Mouse (Mus musculus) neural tube, embryonic 12.5 days (tissue): ENCODE measurements around the gene Srsf3. TPM values are rescaled to one million over a fixed set of nuclear protein-coding genes. Genes with fewer than 3 reads are reported as not detected.
A peak's percentile ranks its signal among the peaks of the same experiment; 100 is the strongest.

Source experiments
- ATAC-seq: fragments of 200-750 bp; cut with Nextera tagmentation; 2 replicates; pipeline ENCODE4 v1.8.0; 2017; ENCODE audit warnings: low read depth, mild to moderate bottlenecking, moderate TSS enrichment, moderate library complexity; ENCODE audit not compliant: low FRiP score
- H3K27ac ChIP-seq: fragments of 300-500 bp; sonication (generic); 2 replicates; pipeline ENCODE4 v1.5.1; 2016
- H3K27me3 ChIP-seq: fragments of 300-500 bp; sonication (generic); replicated peaks from 2 replicates; pipeline ENCODE4 v1.6.1; 2016; ENCODE audit warnings: mild to moderate bottlenecking
- H3K36me3 ChIP-seq: fragments of 300-500 bp; sonication (generic); 2 replicates; pipeline ENCODE4 v1.6.1; 2016; ENCODE audit warnings: mild to moderate bottlenecking
- H3K4me1 ChIP-seq: fragments of 300-500 bp; sonication (generic); 2 replicates; pipeline ENCODE4 v1.6.1; 2016
- H3K4me2 ChIP-seq: fragments of 300-500 bp; sonication (generic); replicated peaks from 2 replicates; pipeline ENCODE4 v1.6.1; 2016; ENCODE audit warnings: mild to moderate bottlenecking
- H3K4me3 ChIP-seq: fragments of 300-500 bp; sonication (generic); 2 replicates; pipeline ENCODE4 v1.5.1; 2016
- H3K9ac ChIP-seq: fragments of 300-500 bp; sonication (generic); 2 replicates; pipeline ENCODE4 v1.6.1; 2016; ENCODE audit warnings: mild to moderate bottlenecking
- H3K9me3 ChIP-seq: fragments of 300-500 bp; sonication (generic); 2 replicates; pipeline ENCODE4 v1.6.1; 2016; ENCODE audit warnings: mild to moderate bottlenecking
- WGBS: fragments of 180-500 bp; shearing (Covaris S2); methylation state at CpG from one replicate; pipeline ENCODE4 v1.1.7; 2016; 5-methylcytosine and 5-hydroxymethylcytosine counted together
- polyA plus RNA-seq: library from polyadenylated mRNA; unstranded; fragments of >200 nt; fragmentation: Nextera tagmentation; extraction: Ambion mirVana; gene quantifications from 2 replicates; pipeline ENCODE4 v1.2.1, GENCODE M21; 2016

Srsf3 gene
- polyA plus RNA-seq, 1 experiment from 2014 or later: 642 TPM

DNA sequence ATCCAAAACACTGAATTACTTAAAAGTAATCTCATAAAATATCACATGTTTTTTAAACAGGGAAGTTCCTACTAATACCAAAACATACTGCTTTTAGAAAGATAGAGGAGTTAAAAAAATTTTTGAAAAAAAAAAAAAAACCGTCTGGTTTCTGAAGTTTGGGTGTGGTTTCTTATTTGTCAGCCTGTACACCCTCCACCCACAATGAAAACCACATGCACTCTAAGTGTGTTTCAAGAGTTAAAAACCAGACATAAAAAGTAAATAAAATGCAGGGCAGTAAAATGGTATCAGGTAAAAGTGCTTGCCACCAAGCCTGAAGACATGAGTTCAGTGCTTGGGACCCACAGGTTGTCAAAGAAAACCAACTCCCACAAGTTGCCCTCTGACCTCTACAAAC, 28.7 kb upstream of the Srsf3 start:
- Histone ChIP-seq H3K4me2 (no peak overlapping the region), H3K27ac (no peak overlapping the region), H3K9ac (no peak overlapping the region), H3K36me3 (peaks cover 23% of the 10 kb centered on the region), H3K9me3 (no peaks in the 10 kb centered on the region), H3K27me3 (no peaks in the 10 kb centered on the region), H3K4me1 (peaks cover 17% of the 10 kb centered on the region), H3K4me3 (no peak overlapping the region)
- ATAC-seq: no peak
- 79% methylated on average over 1 of the region's 1 CpGs for WGBS

DNA sequence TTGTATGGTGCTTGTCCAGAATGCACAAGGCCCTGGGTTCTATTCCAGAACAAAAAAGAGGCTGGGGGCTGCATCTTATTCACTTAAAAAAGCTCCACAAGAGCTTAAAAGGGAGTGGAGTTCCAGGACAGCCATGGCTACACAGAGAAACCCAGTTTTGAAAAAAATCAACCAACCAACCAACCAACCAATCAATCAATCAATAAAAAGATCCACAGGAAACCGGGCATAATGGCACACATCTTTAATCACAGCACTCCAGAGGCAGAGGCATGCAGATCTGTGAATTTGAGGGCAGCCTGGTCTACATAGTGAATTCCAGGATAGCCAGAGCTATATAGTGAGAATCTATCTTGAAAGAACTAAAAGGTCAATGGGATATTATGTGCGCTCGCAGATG, 27.4 kb upstream of the Srsf3 start:
- H3K9ac ChIP-seq: no peak overlapping the region
- H3K4me1 ChIP-seq: peaks cover 17% of the 10 kb centered on the region
- peaks cover 10% of the 10 kb centered on the region for H3K36me3 ChIP-seq
- no peaks in the 10 kb centered on the region for H3K9me3 ChIP-seq
- ATAC-seq: no peak
- no peaks in the 10 kb centered on the region for H3K27me3 ChIP-seq
- peak overlapping the region; percentile 76; the same call in 1 of the 2 replicates for H3K4me2 ChIP-seq
- WGBS: 93% methylated on average over 3 of the region's 3 CpGs
- H3K4me3 ChIP-seq: no peak overlapping the region
- H3K27ac ChIP-seq: no peak overlapping the region

DNA sequence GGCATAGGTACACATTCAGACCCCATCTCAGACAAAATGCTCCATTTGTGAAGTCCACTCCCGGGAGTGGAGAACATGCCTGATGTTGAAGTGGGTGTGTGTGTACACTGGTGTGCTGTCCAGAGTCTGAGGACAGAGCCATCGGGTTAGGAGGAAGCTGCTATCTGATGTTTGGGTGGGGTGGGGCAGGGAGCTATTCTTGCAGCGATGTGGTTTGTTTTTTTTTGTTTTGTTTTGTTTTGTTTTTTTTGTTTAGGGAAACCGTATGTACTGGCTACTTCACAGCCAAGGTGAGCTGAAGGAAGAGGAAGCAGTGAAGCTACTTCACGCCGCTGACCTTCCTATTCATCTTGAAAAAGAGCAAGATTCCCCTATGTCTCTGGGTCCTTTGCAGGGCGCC, 25.6 kb upstream of the Srsf3 start:
- WGBS: 13% methylated on average over 7 of the region's 7 CpGs
- no peaks in the 10 kb centered on the region for H3K36me3 ChIP-seq
- peak overlapping the region; percentile 95 for H3K4me3 ChIP-seq
- peak overlapping the region; percentile 97 for H3K9ac ChIP-seq
- H3K9me3 ChIP-seq: no peaks in the 10 kb centered on the region
- H3K4me1 ChIP-seq: peaks cover 17% of the 10 kb centered on the region
- no peak for ATAC-seq
- no peaks in the 10 kb centered on the region for H3K27me3 ChIP-seq
- peak overlapping the region; percentile 76 for H3K4me2 ChIP-seq
- H3K27ac ChIP-seq: no peak overlapping the region

DNA sequence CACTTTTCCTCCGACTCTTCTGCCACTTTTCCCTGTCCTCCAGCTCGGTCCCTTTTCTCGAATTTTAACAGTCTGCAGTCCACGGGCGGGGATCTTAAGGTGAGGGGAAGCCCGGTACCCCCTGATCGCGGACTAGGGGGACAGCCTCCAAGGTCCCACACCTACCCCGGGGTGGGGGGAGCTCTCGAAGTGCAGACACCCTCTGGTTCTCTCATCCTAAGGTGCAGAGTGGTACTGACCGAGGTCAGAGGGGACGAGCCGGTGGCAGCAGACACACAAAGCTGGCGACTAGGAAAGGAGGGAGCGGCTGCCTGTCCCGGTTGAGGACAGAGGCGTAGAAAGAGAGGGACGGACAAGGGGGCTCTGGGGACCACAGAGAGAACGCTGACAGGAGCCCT, 25.2 kb upstream of the Srsf3 start:
- Histone ChIP-seq H3K4me1 (peaks cover 17% of the 10 kb centered on the region), H3K27ac (peak overlapping the region; percentile 80), H3K4me3 (peak overlapping the region; percentile 95), H3K9me3 (no peaks in the 10 kb centered on the region), H3K4me2 (peak overlapping the region; percentile 76), H3K27me3 (no peaks in the 10 kb centered on the region), H3K9ac (peak overlapping the region; percentile 97), H3K36me3 (no peaks in the 10 kb centered on the region)
- whole genome bisulfite sequencing: under 1% methylated on average over 19 of the region's 19 CpGs
- peak; percentile 61; the same call in 1 of the 2 replicates for ATAC-seq

DNA sequence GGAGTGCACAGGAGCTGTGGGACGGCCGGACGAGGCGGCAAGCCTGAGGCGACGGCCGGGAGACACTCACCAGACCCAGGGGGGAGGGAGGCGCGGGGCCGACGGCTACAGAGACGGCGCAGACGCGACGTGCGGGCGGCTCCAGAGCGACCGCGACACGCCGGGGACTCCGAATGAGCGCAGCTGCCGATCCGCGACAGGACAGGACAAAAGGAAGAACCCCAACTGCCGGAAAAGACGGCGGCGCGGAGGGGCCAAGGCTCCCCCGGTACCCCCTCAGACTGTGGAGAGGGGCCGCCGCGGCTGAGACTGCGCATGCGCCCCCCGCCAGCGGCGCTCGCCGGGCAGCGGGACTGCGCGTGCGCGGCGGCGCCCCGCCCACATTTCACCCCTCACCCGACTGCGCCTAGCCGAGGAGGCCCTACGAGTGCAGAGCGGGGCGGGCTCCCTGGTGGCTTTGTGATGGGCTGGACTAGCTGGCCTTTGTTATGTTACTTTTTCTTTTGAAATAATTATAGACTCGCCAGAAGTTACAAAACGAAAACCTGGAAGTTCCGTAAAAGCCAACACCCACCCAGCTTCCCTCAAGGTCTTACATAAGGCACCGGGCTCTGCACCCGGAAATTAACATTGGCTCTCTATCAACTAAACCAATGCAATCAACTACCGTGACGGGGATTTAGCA, 24.6 kb upstream of the Srsf3 start, which contains the start of gene Stk38:
Gene Stk38, minus strand, starts transcription at position 355 of the 685 bp plus-strand sequence.
- H3K4me2 ChIP-seq: peak within 1 kb of the TSS; percentile 76
- H3K36me3 ChIP-seq: no peaks in the 10 kb centered on the region
- peak; percentile 92 for ATAC-seq
- peak within 1 kb of the TSS; percentile 97 for H3K9ac ChIP-seq
- H3K27me3 ChIP-seq: no peaks in the 10 kb centered on the region
- under 1% methylated on average over 63 of the region's 65 CpGs for WGBS
- H3K9me3 ChIP-seq: no peaks in the 10 kb centered on the region
- H3K4me1 ChIP-seq: peaks cover 17% of the 10 kb centered on the region
- H3K27ac ChIP-seq: peak within 1 kb of the TSS; percentile 80
- peak within 1 kb of the TSS; percentile 95 for H3K4me3 ChIP-seq

DNA sequence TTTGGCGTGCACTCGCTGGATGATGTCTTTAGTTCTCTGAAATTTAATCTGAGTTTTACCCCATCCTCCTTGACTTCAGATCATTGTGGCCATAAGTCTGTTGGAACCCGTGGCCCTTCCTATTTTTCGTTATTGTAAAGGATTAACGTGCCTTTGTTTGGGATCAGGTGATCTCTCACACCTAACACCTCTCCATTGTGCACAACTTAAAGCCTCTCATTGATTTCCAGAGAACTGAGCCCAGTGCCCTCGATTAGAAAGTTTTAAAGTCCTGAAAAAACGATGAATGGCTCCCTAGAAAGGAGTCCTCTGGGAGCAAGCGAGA, 24.1 kb upstream of the Srsf3 start:
- H3K9me3 ChIP-seq: no peaks in the 10 kb centered on the region
- peak overlapping the region; percentile 76 for H3K4me2 ChIP-seq
- H3K4me1 ChIP-seq: peaks cover 17% of the 10 kb centered on the region
- WGBS: 17% methylated on average over 8 of the region's 8 CpGs
- H3K27me3 ChIP-seq: no peaks in the 10 kb centered on the region
- ATAC-seq: no peak
- peak overlapping the region; percentile 97; the same call in 1 of the 2 replicates for H3K9ac ChIP-seq
- no peaks in the 10 kb centered on the region for H3K36me3 ChIP-seq
- H3K4me3 ChIP-seq: peak overlapping the region; percentile 95
- H3K27ac ChIP-seq: peak overlapping the region; percentile 80; the same call in 1 of the 2 replicates

DNA sequence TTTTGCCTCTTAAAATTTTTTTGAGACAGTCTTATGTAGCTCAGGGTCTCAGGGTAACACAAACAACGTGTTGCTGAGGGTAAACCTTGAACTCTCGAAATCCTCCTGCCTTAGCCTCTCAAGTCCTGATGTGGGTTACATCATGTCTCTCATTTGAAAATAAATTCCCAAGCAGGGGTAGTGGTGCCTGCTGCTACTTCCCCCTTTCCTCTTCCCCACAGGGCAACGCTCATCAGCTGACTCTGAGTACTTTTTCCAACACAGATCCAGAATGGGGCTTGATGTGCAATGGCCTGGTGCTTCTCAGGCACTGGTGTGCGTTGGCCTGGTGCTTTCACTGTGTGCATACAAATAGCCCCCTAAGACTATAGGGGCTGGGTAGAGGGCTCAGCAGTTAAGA, 23.2 kb upstream of the Srsf3 start:
- WGBS: 90% methylated on average over 4 of the region's 4 CpGs
- H3K4me1 ChIP-seq: peaks cover 17% of the 10 kb centered on the region
- H3K4me2 ChIP-seq: no peak overlapping the region
- no peak overlapping the region for H3K9ac ChIP-seq
- no peak overlapping the region for H3K27ac ChIP-seq
- H3K27me3 ChIP-seq: no peaks in the 10 kb centered on the region
- H3K4me3 ChIP-seq: no peak overlapping the region
- no peaks in the 10 kb centered on the region for H3K9me3 ChIP-seq
- H3K36me3 ChIP-seq: no peaks in the 10 kb centered on the region
- no peak for ATAC-seq

DNA sequence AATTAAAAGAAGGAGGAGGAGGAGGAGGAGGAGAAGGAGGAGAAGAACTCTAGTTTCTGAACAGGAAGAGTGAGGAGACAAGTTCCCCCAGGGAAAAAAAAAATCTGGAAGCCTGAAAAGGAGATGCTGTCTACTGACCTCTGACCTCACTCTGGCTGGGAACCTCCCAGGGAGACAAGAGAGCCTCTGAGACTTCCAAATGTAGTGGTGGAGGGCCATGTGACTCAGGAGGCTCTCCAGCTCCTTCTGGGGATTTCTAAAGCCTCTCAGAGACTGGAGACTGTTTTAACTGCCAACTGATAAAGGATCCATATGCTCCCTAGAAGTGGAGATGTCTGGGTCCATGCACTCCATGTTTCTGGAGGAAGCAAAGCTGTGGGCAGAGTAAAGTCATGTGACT, 18.2 kb upstream of the Srsf3 start:
- no peak for ATAC-seq
- Histone ChIP-seq H3K9ac (no peak overlapping the region), H3K9me3 (no peaks in the 10 kb centered on the region), H3K4me1 (no peaks in the 10 kb centered on the region), H3K4me2 (no peak overlapping the region), H3K36me3 (no peaks in the 10 kb centered on the region), H3K27ac (no peak overlapping the region), H3K27me3 (no peaks in the 10 kb centered on the region), H3K4me3 (no peak overlapping the region)

DNA sequence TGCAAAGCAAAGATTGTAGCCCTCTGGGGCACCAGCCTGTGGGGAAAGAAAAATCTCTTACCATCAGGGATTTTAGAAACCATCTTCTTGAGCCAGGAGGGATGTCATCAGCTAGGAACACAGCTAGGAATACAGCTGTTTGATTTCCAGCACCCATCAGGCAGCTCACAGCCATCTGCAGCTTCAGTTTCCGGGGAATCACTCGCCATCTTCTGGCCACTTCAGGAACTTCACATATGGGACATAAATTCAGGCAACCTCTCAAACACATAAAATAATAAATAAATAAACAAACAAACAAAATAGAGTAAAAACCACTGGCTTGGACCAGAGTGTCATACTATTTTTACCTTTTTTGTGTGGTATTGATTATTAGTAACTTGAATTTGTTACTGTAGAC, 16.8 kb upstream of the Srsf3 start:
- Histone ChIP-seq H3K9ac (no peak overlapping the region), H3K27ac (no peak overlapping the region), H3K9me3 (no peaks in the 10 kb centered on the region), H3K4me3 (no peak overlapping the region), H3K36me3 (no peaks in the 10 kb centered on the region), H3K27me3 (no peaks in the 10 kb centered on the region), H3K4me1 (no peaks in the 10 kb centered on the region), H3K4me2 (no peak overlapping the region)
- ATAC-seq: no peak
- WGBS: 25% methylated on average over 2 of the region's 2 CpGs

DNA sequence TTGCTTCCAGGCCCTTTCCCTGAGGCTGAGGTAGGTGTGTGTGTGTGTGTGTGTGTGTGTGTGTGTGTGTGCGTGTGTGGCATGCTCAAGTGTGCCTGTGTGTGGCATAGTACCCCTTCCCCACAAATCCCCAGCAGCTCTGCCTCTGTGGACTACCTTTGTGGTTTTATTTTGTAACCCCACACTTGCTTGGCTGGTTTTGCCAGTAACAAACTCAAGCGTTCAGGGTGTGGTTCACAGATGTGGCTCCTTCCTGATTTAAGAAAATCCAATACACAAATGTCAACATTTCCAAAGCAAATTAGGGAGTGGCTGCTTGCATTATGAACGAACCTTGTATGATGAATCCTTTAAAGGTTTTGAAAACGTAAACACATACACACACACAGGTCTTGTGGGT, 15.7 kb upstream of the Srsf3 start:
- Histone ChIP-seq H3K4me1 (no peaks in the 10 kb centered on the region), H3K9ac (no peak overlapping the region), H3K4me3 (no peak overlapping the region), H3K4me2 (no peak overlapping the region), H3K27me3 (no peaks in the 10 kb centered on the region), H3K9me3 (no peaks in the 10 kb centered on the region), H3K36me3 (no peaks in the 10 kb centered on the region), H3K27ac (no peak overlapping the region)
- WGBS: 90% methylated on average over 4 of the region's 4 CpGs
- no peak for ATAC-seq

DNA sequence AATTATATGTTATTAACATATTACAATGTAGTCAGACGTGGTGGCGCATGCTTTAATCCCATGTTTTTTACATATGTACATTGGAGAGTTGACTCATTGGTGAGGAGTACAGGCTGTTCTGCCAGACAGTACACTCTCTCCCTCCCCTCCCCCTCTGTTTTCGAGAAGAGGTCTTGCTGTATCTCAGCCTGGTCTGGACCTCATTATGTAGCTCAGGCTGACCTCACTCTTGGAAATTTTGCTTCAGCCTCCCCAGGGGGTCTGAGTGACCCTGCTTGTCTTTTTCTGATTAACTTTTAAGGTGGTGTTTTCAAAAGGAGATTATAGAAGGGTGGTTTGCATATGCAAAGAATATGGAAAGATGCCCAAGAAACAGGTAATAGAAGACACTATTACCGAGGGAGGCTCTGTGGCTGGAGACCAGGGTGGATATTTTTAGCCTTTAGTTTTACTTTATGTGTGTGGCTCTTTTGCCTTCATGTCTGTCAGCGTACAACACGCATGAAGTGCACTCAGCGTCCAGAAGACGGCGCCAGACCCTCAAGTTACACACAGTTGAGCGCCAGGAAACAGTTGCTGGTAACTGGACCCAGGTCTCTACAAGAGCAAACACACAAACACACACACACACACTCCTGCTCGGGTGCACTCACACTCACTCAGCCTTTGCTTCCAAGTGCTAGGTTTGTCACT, 14.0 kb upstream of the Srsf3 start:
- WGBS: 52% methylated on average over 11 of the region's 11 CpGs
- ATAC-seq: no peak
- Histone ChIP-seq H3K27ac (no peak overlapping the region), H3K9me3 (no peaks in the 10 kb centered on the region), H3K4me3 (no peak overlapping the region), H3K9ac (no peak overlapping the region), H3K27me3 (no peaks in the 10 kb centered on the region), H3K36me3 (no peaks in the 10 kb centered on the region), H3K4me2 (no peak overlapping the region), H3K4me1 (no peaks in the 10 kb centered on the region)

DNA sequence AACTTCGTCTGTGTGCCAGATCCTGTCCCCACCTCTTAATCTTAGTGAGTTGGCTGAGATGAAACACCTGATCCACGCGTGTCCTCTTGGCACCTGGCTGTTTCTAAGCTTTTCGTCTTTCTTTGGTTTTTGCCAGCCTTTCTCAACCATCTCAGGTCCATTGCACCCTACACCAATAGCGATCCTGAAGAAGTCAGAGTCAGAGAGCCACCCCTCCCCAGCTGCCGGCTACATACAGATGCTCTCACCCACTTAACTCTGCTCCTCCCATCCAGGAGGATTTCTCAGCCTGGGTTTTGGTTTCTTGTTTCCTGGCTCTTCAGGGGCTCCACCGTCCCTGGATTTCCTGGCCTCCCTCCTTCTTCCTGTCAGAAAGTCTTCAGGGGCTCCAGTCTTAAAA, 13.0 kb upstream of the Srsf3 start:
- H3K4me3 ChIP-seq: no peak overlapping the region
- no peaks in the 10 kb centered on the region for H3K36me3 ChIP-seq
- no peak overlapping the region for H3K27ac ChIP-seq
- H3K9ac ChIP-seq: no peak overlapping the region
- no peaks in the 10 kb centered on the region for H3K4me1 ChIP-seq
- H3K9me3 ChIP-seq: no peaks in the 10 kb centered on the region
- no peak overlapping the region for H3K4me2 ChIP-seq
- ATAC-seq: no peak
- WGBS: 73% methylated on average over 7 of the region's 7 CpGs
- no peaks in the 10 kb centered on the region for H3K27me3 ChIP-seq

DNA sequence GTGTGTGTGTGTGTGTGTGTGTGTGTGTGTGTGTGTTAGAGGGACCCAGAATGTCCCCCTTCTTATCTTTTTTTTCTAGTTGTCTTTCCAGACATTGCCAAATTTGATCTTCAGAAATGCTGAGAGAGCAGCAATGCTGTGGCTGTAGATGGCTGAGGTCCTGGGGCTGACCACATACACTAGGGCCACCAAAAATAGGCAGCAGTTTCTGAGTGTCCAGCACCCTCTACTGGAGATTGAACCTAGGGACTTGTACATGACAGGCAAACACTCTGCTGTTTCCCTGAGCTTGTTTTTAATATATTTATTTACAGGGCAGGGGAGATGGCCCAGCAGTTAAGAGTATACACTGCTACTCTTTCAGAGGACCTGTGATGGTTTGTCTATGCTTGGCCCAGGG, 12.0 kb upstream of the Srsf3 start:
- H3K4me3 ChIP-seq: no peak overlapping the region
- no peak overlapping the region for H3K4me2 ChIP-seq
- H3K9ac ChIP-seq: no peak overlapping the region
- no peak overlapping the region for H3K27ac ChIP-seq
- H3K9me3 ChIP-seq: no peaks in the 10 kb centered on the region
- ATAC-seq: no peak
- H3K27me3 ChIP-seq: no peaks in the 10 kb centered on the region; the same call in 1 of the 2 replicates
- H3K4me1 ChIP-seq: 0 out of 2 replicates have a peak, but pooled peaks cover 6% of the 10 kb centered on the region
- H3K36me3 ChIP-seq: no peaks in the 10 kb centered on the region
